Mouse (Mus musculus): Measurements from ENCODE around the gene Evi2a. TPM values are rescaled to one million over a fixed set of nuclear protein-coding genes. Genes with fewer than 3 reads are reported as not detected.

Gene Evi2a
- total and polyA plus RNA-seq, 2 experiments from 2014 or later = 3.0 to 4.5 TPM

GRCm38 (mm10) chr11:79519878-79520291, 10.5 kb downstream of the Evi2a start:
- Histone ChIP-seq H3K9ac (replicated peaks; ENCODE audit: low read length) (no peak overlapping the region), H3K9me3 (ENCODE audit: low read length) (no peaks in the 10 kb centered on the region), H3K4me3 (ENCODE audit: low read length) (no peak overlapping the region), H3K4me2 (ENCODE audit: low read depth, low read length) (no peak overlapping the region), H3K4me1 (ENCODE audit: insufficient read depth, low read length) (no peaks in the 10 kb centered on the region), H3K36me3 (ENCODE audit: insufficient read depth, low read length) (no peaks in the 10 kb centered on the region), H3K27me3 (ENCODE audit: insufficient read depth, low read length) (no peaks in the 10 kb centered on the region), H3K27ac (no peak overlapping the region)
- ATAC-seq (no peak), DNase-seq (ENCODE audit: low spot score) (no peak)
- 71% methylated on average over 1 of the region's 1 CpGs for WGBS
- TF ChIP-seq CTCF (IDR thresholded peaks at IDR 0.05; ENCODE audit: low read depth) = no peak

- DNase-seq (ENCODE audit: low spot score) (no peak), ATAC-seq (no peak)
- no peak overlapping the region for H3K4me3 ChIP-seq (ENCODE audit: low read length)
- no peaks in the 10 kb centered on the region for H3K27me3 ChIP-seq (ENCODE audit: insufficient read depth, low read length)
- no peak overlapping the region for H3K9ac ChIP-seq (replicated peaks; ENCODE audit: low read length)
- 82% methylated on average over 6 of the region's 6 CpGs for WGBS
- no peak overlapping the region for H3K27ac ChIP-seq
- no peaks in the 10 kb centered on the region for H3K4me1 ChIP-seq (ENCODE audit: insufficient read depth, low read length)
- TF ChIP-seq CTCF (IDR thresholded peaks at IDR 0.05; ENCODE audit: low read depth) = no peak
- H3K4me2 ChIP-seq (ENCODE audit: low read depth, low read length) = no peak overlapping the region
- H3K9me3 ChIP-seq (ENCODE audit: low read length) = no peaks in the 10 kb centered on the region
- no peaks in the 10 kb centered on the region for H3K36me3 ChIP-seq (ENCODE audit: insufficient read depth, low read length)
Observed at GRCm38 (mm10) chr11:79519299-79519698, 11.1 kb downstream of the Evi2a start.

GRCm38 (mm10) chr11:79515798-79516197, 14.6 kb downstream of the Evi2a start:
- no peak overlapping the region for H3K27ac ChIP-seq
- H3K27me3 ChIP-seq (ENCODE audit: insufficient read depth, low read length) = no peaks in the 10 kb centered on the region
- WGBS = 96% methylated on average over 2 of the region's 2 CpGs
- H3K4me3 ChIP-seq (ENCODE audit: low read length) = no peak overlapping the region
- no peaks in the 10 kb centered on the region for H3K4me1 ChIP-seq (ENCODE audit: insufficient read depth, low read length)
- no peaks in the 10 kb centered on the region for H3K9me3 ChIP-seq (ENCODE audit: low read length)
- no peaks in the 10 kb centered on the region for H3K36me3 ChIP-seq (ENCODE audit: insufficient read depth, low read length)
- TF ChIP-seq CTCF (IDR thresholded peaks at IDR 0.05; ENCODE audit: low read depth) = no peak
- no peak overlapping the region for H3K9ac ChIP-seq (replicated peaks; ENCODE audit: low read length)
- ATAC-seq (no peak), DNase-seq (ENCODE audit: low spot score) (no peak)
- H3K4me2 ChIP-seq (ENCODE audit: low read depth, low read length) = no peak overlapping the region

GRCm38 (mm10) chr11:79515331-79515730, 15.1 kb downstream of the Evi2a start:
- no peak overlapping the region for H3K4me2 ChIP-seq (ENCODE audit: low read depth, low read length)
- H3K27ac ChIP-seq = no peak overlapping the region
- 59% methylated on average over 6 of the region's 6 CpGs for whole genome bisulfite sequencing
- DNase-seq (ENCODE audit: low spot score) (no peak), ATAC-seq (no peak)
- no peak overlapping the region for H3K4me3 ChIP-seq (ENCODE audit: low read length)
- H3K9ac ChIP-seq (replicated peaks; ENCODE audit: low read length) = no peak overlapping the region
- H3K9me3 ChIP-seq (ENCODE audit: low read length) = no peaks in the 10 kb centered on the region
- H3K4me1 ChIP-seq (ENCODE audit: insufficient read depth, low read length) = no peaks in the 10 kb centered on the region
- H3K36me3 ChIP-seq (ENCODE audit: insufficient read depth, low read length) = no peaks in the 10 kb centered on the region
- H3K27me3 ChIP-seq (ENCODE audit: insufficient read depth, low read length) = no peaks in the 10 kb centered on the region
- TF ChIP-seq CTCF (IDR thresholded peaks at IDR 0.05; ENCODE audit: low read depth) = no peak

GRCm38 (mm10) chr11:79511970-79512369, 18.4 kb downstream of the Evi2a start:
- H3K4me3 ChIP-seq (ENCODE audit: low read length) = no peak overlapping the region

GRCm38 (mm10) chr11:79504506-79504905, 25.9 kb downstream of the Evi2a start:
- no peaks in the 10 kb centered on the region for H3K27me3 ChIP-seq (ENCODE audit: insufficient read depth, low read length)
- no peaks in the 10 kb centered on the region for H3K36me3 ChIP-seq (ENCODE audit: insufficient read depth, low read length)
- H3K4me3 ChIP-seq (ENCODE audit: low read length) = no peak overlapping the region
- no peak for ATAC-seq
- no peak for TF ChIP-seq CTCF (IDR thresholded peaks at IDR 0.05; ENCODE audit: low read depth)
- no peak overlapping the region for H3K27ac ChIP-seq
- no peak for DNase-seq (ENCODE audit: low spot score)
- H3K4me1 ChIP-seq (ENCODE audit: insufficient read depth, low read length) = 0 out of 2 replicates have a peak, but pooled peaks cover 8% of the 10 kb centered on the region
- no peaks in the 10 kb centered on the region for H3K9me3 ChIP-seq (ENCODE audit: low read length)
- H3K4me2 ChIP-seq (ENCODE audit: low read depth, low read length) = no peak overlapping the region
- no peak overlapping the region for H3K9ac ChIP-seq (replicated peaks; ENCODE audit: low read length)
- WGBS = 66% methylated on average over 7 of the region's 7 CpGs

More at GRCm38 (mm10) chr11:79511970-79512369, 18.4 kb downstream of the Evi2a start:
- H3K4me2 ChIP-seq (ENCODE audit: low read depth, low read length) = no peak overlapping the region
- H3K9ac ChIP-seq (replicated peaks; ENCODE audit: low read length) = no peak overlapping the region
- no peaks in the 10 kb centered on the region for H3K4me1 ChIP-seq (ENCODE audit: insufficient read depth, low read length)
- H3K36me3 ChIP-seq (ENCODE audit: insufficient read depth, low read length) = no peaks in the 10 kb centered on the region
- no peaks in the 10 kb centered on the region for H3K9me3 ChIP-seq (ENCODE audit: low read length)
- ATAC-seq = no peak
- no peak overlapping the region for H3K27ac ChIP-seq
- WGBS = 92% methylated on average over 3 of the region's 3 CpGs
- H3K27me3 ChIP-seq (ENCODE audit: insufficient read depth, low read length) = no peaks in the 10 kb centered on the region
- no peak for TF ChIP-seq CTCF (IDR thresholded peaks at IDR 0.05; ENCODE audit: low read depth)
- DNase-seq (ENCODE audit: low spot score) = no peak

- H3K27ac ChIP-seq = peak within 1 kb of the TSS; percentile 49
- peak within 1 kb of the TSS; percentile 19 for H3K4me3 ChIP-seq (ENCODE audit: low read length)
- ATAC-seq = peak; percentile 85; the same call in 1 of the 2 replicates
- no peaks in the 10 kb centered on the region for H3K9me3 ChIP-seq (ENCODE audit: low read length)
- peak within 1 kb of the TSS; percentile 42 for H3K4me2 ChIP-seq (ENCODE audit: low read depth, low read length)
- H3K36me3 ChIP-seq (ENCODE audit: insufficient read depth, low read length) = no peaks in the 10 kb centered on the region
- 21% methylated on average over 8 of the region's 8 CpGs for WGBS
- no peaks in the 10 kb centered on the region for H3K27me3 ChIP-seq (ENCODE audit: insufficient read depth, low read length)
- peak within 1 kb of the TSS; percentile 35 for H3K9ac ChIP-seq (replicated peaks; ENCODE audit: low read length)
- DNase-seq (ENCODE audit: low spot score) = peak; percentile 70
- 0 out of 2 replicates have a peak, but pooled peaks cover 8% of the 10 kb centered on the region for H3K4me1 ChIP-seq (ENCODE audit: insufficient read depth, low read length)
- no peak for TF ChIP-seq CTCF (IDR thresholded peaks at IDR 0.05; ENCODE audit: low read depth)
Observed at GRCm38 (mm10) chr11:79503845-79504244, 26.6 kb downstream of the Evi2a start, which contains the start of gene Omg. Gene Omg (minus strand): TSS chr11:79504084.

Data from hindbrain, postnatal 0 days (tissue).